Mouse (Mus musculus): ENCODE measurements around the gene Gm3383. TPM values are rescaled to one million over a fixed set of nuclear protein-coding genes. Genes with fewer than 3 reads are reported as not detected.
"Not testable (repeated sequence)": the region's sequence is repeated elsewhere in the genome, so short reads cannot be mapped to it uniquely, and the experiment has no call there.

The Gm3383 gene
- not detected for total RNA-seq (2021)
- polyA plus RNA-seq (2012; rRNA removed), result not detected in 2 replicates
- long read RNA-seq, partial matches to known transcripts, result 0 of 1 reads
- long read RNA-seq, other reads (novel, unspliced or antisense), result 1 of 1 reads

GRCm38 (mm10) chr14:5807882-5808281, at the start of gene Gm3383:
TSS of gene Gm3383 (minus strand) at chr14:5807982.
- not testable (repeated sequence) for DNase-seq

- not testable (repeated sequence) for DNase-seq
Observed at GRCm38 (mm10) chr14:5855911-5856310, 48.1 kb upstream of the Gm3383 start.

- DNase-seq, result not testable (repeated sequence)
Observed at GRCm38 (mm10) chr14:5830229-5830628, 22.4 kb upstream of the Gm3383 start, which contains the start of gene Gm3424. TSS of gene Gm3424 (minus strand) at chr14:5830329.

- not testable (repeated sequence) for DNase-seq
Observed at GRCm38 (mm10) chr14:5812699-5813356, 5.0 kb upstream of the Gm3383 start.

GRCm38 (mm10) chr14:5741477-5741876, 66.3 kb downstream of the Gm3383 start, which contains the start of gene Gm3373:
TSS of gene Gm3373 (minus strand) at chr14:5741577.
- not testable (repeated sequence) for DNase-seq

- not testable (repeated sequence) for DNase-seq
Observed at GRCm38 (mm10) chr14:5687357-5687756, 120.4 kb downstream of the Gm3383 start, which contains the start of gene Gm9603. TSS of gene Gm9603 (minus strand) at chr14:5687457.

GRCm38 (mm10) chr14:5632928-5633327, 174.9 kb downstream of the Gm3383 start, which contains the start of gene Gm8265:
TSS of gene Gm8265 (minus strand) at chr14:5633028.
- not testable (repeated sequence) for DNase-seq

Other genes starting within 250 kb of the Gm3383 start
- gene Gm8265, start 175.0 kb downstream of the Gm3383 start, total RNA-seq (2021), result not detected
- not detected in 2 replicates for gene Gm8265, start 175.0 kb downstream of the Gm3383 start, polyA plus RNA-seq (2012; rRNA removed)
- not detected for gene Gm9603, start 120.5 kb downstream of the Gm3383 start, total RNA-seq (2021)
- not detected in 2 replicates for gene Gm9603, start 120.5 kb downstream of the Gm3383 start, polyA plus RNA-seq (2012; rRNA removed)
- gene Gm3373, start 66.4 kb downstream of the Gm3383 start, total RNA-seq (2021), result not detected
- not detected in 2 replicates for gene Gm3373, start 66.4 kb downstream of the Gm3383 start, polyA plus RNA-seq (2012; rRNA removed)
- gene Gm3424, start 22.3 kb upstream of the Gm3383 start, total RNA-seq (2021), result not detected
- gene Gm3424, start 22.3 kb upstream of the Gm3383 start, polyA plus RNA-seq (2012; rRNA removed), result not detected in 2 replicates
- gene Gm8237, start 72.4 kb upstream of the Gm3383 start, total RNA-seq (2021), result not detected
- 0.06 TPM in 1 of 2 replicates, not detected in the other for gene Gm8237, start 72.4 kb upstream of the Gm3383 start, polyA plus RNA-seq (2012; rRNA removed)
- not detected for gene Gm3248, start 153.8 kb upstream of the Gm3383 start, total RNA-seq (2021)
- gene Gm3248, start 153.8 kb upstream of the Gm3383 start, polyA plus RNA-seq (2012; rRNA removed), result not detected in 2 replicates
- not detected for gene Gm3453, start 171.2 kb upstream of the Gm3383 start, total RNA-seq (2021)
- gene Gm3453, start 171.2 kb upstream of the Gm3383 start, polyA plus RNA-seq (2012; rRNA removed), result not detected in 2 replicates